Mouse (Mus musculus): Measurements from ENCODE around the gene Slc6a11.

- no peak for TF ChIP-seq POLR2A (IDR thresholded peaks at IDR 0.05; ENCODE audit: low read depth, low read length)
- TF ChIP-seq CTCF (conservative IDR thresholded peaks at IDR 0.05; ENCODE audit: insufficient read depth, insufficient read length, low read depth, low read length), result no peak
Measured at GRCm38 (mm10) chr6:114174052-114174397, 43.0 kb downstream of the Slc6a11 start.
